Mouse (Mus musculus): Measurements from ENCODE around the gene Akap9. TPM values are rescaled to one million over a fixed set of nuclear protein-coding genes. Genes with fewer than 3 reads are reported as not detected.
"Not testable (repeated sequence)": the region's sequence is repeated elsewhere in the genome, so short reads cannot be mapped to it uniquely, and the experiment has no call there.

The Akap9 gene
- polyA plus RNA-seq, 1 experiment from 2014 or later: 149 TPM

DNA sequence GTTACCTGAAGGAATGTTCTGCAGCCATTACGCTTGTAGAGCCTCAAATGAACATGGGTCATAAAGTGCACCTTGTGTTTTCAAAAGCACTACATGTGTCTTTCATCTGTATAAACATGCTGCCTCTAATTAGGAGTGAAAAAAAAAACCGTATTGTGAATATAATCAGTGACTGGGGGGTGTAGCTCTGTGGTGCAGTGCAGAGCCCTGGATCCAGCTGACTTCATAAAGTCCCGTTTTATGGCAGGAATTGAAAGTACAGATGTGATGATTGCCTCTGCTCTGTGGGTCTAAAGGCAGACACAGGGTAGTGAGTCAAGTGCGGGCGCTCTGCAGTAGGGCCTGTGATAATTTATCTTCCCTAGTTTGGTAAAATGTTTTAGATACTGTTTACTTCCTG lies 2.9 kb downstream of the Akap9 start:
- DNase-seq (ENCODE audit: low spot score, missing footprints): peak; percentile 65

GRCm38 (mm10) chr5:3931636-3932035 lies 3.8 kb downstream of the Akap9 start:
- no peak overlapping the region for H3K4me3 ChIP-seq (ENCODE audit: low read depth, low read length)
- H3K4me2 ChIP-seq: no peak overlapping the region
- no peak overlapping the region for H3K9ac ChIP-seq (ENCODE audit: low read length)
- DNase-seq (ENCODE audit: low spot score, missing footprints) (peak; percentile 84), ATAC-seq (ENCODE audit: low FRiP score) (no peak)
- H3K4me1 ChIP-seq (ENCODE audit: control insufficient read depth, insufficient read depth, low read length): peaks cover 12% of the 10 kb centered on the region; the same call in 1 of the 2 replicates
- H3K27ac ChIP-seq (ENCODE audit: low read depth, low read length): no peak overlapping the region
- no peaks in the 10 kb centered on the region for H3K9me3 ChIP-seq (ENCODE audit: control insufficient read depth, low read length)
- no peaks in the 10 kb centered on the region for H3K27me3 ChIP-seq (ENCODE audit: control insufficient read depth, insufficient read depth, low read length)
- H3K36me3 ChIP-seq (ENCODE audit: control insufficient read depth, insufficient read depth, low read length): no peaks in the 10 kb centered on the region
- WGBS: 85% methylated on average over 3 of the region's 3 CpGs

More for the DNA sequence above, 2.9 kb downstream of the Akap9 start:
- WGBS: 86% methylated on average over 5 of the region's 5 CpGs
- Histone ChIP-seq H3K9me3 (ENCODE audit: control insufficient read depth, low read length) (no peaks in the 10 kb centered on the region), H3K4me1 (ENCODE audit: control insufficient read depth, insufficient read depth, low read length) (peaks cover 12% of the 10 kb centered on the region; the same call in 1 of the 2 replicates), H3K9ac (ENCODE audit: low read length) (no peak overlapping the region), H3K36me3 (ENCODE audit: control insufficient read depth, insufficient read depth, low read length) (no peaks in the 10 kb centered on the region), H3K27ac (ENCODE audit: low read depth, low read length) (no peak overlapping the region), H3K27me3 (ENCODE audit: control insufficient read depth, insufficient read depth, low read length) (no peaks in the 10 kb centered on the region), H3K4me2 (no peak overlapping the region), H3K4me3 (ENCODE audit: low read depth, low read length) (no peak overlapping the region)
- ATAC-seq (ENCODE audit: low FRiP score): no peak

GRCm38 (mm10) chr5:3933551-3933950 lies 5.7 kb downstream of the Akap9 start:
- Histone ChIP-seq H3K9me3 (ENCODE audit: control insufficient read depth, low read length) (no peaks in the 10 kb centered on the region), H3K27ac (ENCODE audit: low read depth, low read length) (no peak overlapping the region), H3K4me1 (ENCODE audit: control insufficient read depth, insufficient read depth, low read length) (peaks cover 12% of the 10 kb centered on the region; the same call in 1 of the 2 replicates), H3K4me3 (ENCODE audit: low read depth, low read length) (no peak overlapping the region), H3K4me2 (no peak overlapping the region), H3K9ac (ENCODE audit: low read length) (no peak overlapping the region), H3K27me3 (ENCODE audit: control insufficient read depth, insufficient read depth, low read length) (no peaks in the 10 kb centered on the region), H3K36me3 (ENCODE audit: control insufficient read depth, insufficient read depth, low read length) (no peaks in the 10 kb centered on the region)
- WGBS: 99% methylated on average over 3 of the region's 3 CpGs
- ATAC-seq (ENCODE audit: low FRiP score) (no peak), DNase-seq (ENCODE audit: low spot score, missing footprints) (peak; percentile 79)

DNA sequence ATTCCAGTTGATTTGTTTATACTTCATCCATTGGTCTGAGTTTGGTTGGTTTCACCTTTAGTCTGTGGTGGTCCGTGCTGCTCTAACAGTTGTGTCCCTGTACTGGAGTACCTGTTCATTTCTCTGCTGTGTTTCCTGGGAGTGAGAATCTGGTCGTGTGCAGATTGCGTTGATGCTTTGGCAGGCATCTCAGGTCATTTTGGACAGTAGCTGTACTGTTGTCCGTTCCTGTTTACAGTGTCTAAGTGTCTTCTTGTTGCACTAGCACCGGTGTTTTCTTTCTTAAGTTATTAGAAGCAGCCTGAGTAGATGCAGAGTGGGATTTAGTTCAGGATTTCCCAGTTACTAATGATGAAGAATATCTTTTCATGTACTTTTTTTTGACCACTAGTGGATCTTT lies 7.4 kb downstream of the Akap9 start:
- H3K4me3 ChIP-seq (ENCODE audit: low read depth, low read length): no peak overlapping the region
- H3K27me3 ChIP-seq (ENCODE audit: control insufficient read depth, insufficient read depth, low read length): no peaks in the 10 kb centered on the region
- H3K9me3 ChIP-seq (ENCODE audit: control insufficient read depth, low read length): no peaks in the 10 kb centered on the region
- ATAC-seq (ENCODE audit: low FRiP score) (no peak), DNase-seq (ENCODE audit: low spot score, missing footprints) (peak; percentile 80)
- H3K4me1 ChIP-seq (ENCODE audit: control insufficient read depth, insufficient read depth, low read length): peaks cover 4% of the 10 kb centered on the region; the same call in 1 of the 2 replicates
- WGBS: 95% methylated on average over 5 of the region's 5 CpGs
- H3K36me3 ChIP-seq (ENCODE audit: control insufficient read depth, insufficient read depth, low read length): no peaks in the 10 kb centered on the region
- no peak overlapping the region for H3K27ac ChIP-seq (ENCODE audit: low read depth, low read length)
- H3K4me2 ChIP-seq: no peak overlapping the region
- no peak overlapping the region for H3K9ac ChIP-seq (ENCODE audit: low read length)

DNA sequence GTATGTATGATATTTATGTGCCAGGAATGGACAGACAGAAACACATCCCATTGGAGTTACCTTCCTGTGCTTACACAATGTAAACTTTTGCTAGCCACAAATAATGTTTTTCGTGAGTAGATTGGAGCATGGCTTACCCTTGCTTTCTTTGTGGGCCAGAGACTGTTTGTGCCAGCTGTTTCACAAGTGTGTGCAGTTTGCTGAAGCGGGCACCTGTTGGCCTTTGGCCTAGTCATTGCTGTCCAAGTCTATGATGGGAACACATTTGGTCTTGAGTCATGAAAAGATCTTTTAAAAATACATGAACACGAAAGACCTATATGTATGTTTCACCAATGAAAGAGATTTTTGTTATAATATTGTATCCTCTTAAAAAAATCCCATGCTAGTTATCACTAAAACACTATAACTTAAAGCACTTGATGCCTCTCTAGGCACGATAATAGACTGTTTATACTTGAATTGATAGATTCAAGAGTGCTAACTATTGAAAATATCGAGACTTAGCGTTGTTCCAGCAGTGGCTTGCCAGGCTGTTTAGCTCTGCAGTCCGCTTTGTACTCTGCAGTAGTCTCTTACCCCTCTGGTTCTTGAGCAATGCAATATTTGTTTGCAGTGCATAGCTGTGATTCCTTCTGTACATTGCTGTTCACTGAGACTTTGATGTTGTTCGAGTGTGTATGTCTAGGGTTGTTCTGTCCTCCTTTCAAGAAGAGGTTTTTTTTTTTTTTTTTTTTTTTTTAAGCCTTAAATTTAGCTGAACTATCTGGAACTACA lies 8.1 kb downstream of the Akap9 start:
- no peak overlapping the region for H3K4me3 ChIP-seq (ENCODE audit: low read depth, low read length)
- H3K4me2 ChIP-seq: no peak overlapping the region
- H3K27me3 ChIP-seq (ENCODE audit: control insufficient read depth, insufficient read depth, low read length): no peaks in the 10 kb centered on the region
- ATAC-seq (ENCODE audit: low FRiP score) (no peak), DNase-seq (ENCODE audit: low spot score, missing footprints) (peak; percentile 49)
- no peak overlapping the region for H3K27ac ChIP-seq (ENCODE audit: low read depth, low read length)
- 94% methylated on average over 8 of the region's 8 CpGs for WGBS
- no peaks in the 10 kb centered on the region for H3K9me3 ChIP-seq (ENCODE audit: control insufficient read depth, low read length)
- no peak overlapping the region for H3K9ac ChIP-seq (ENCODE audit: low read length)
- no peaks in the 10 kb centered on the region for H3K36me3 ChIP-seq (ENCODE audit: control insufficient read depth, insufficient read depth, low read length)
- no peaks in the 10 kb centered on the region; the same call in 1 of the 2 replicates for H3K4me1 ChIP-seq (ENCODE audit: control insufficient read depth, insufficient read depth, low read length)

GRCm38 (mm10) chr5:3938905-3939304 lies 11.1 kb downstream of the Akap9 start:
- no peak overlapping the region for H3K9ac ChIP-seq (ENCODE audit: low read length)
- no peaks in the 10 kb centered on the region for H3K4me1 ChIP-seq (ENCODE audit: control insufficient read depth, insufficient read depth, low read length)
- H3K27me3 ChIP-seq (ENCODE audit: control insufficient read depth, insufficient read depth, low read length): no peaks in the 10 kb centered on the region
- no peaks in the 10 kb centered on the region for H3K9me3 ChIP-seq (ENCODE audit: control insufficient read depth, low read length)
- no peak overlapping the region for H3K4me2 ChIP-seq
- no peak overlapping the region for H3K27ac ChIP-seq (ENCODE audit: low read depth, low read length)
- DNase-seq (ENCODE audit: low spot score, missing footprints) (no peak), ATAC-seq (ENCODE audit: low FRiP score) (no peak)
- H3K36me3 ChIP-seq (ENCODE audit: control insufficient read depth, insufficient read depth, low read length): 0 out of 2 replicates have a peak, but pooled peaks cover 3% of the 10 kb centered on the region
- WGBS: 96% methylated on average over 3 of the region's 3 CpGs
- no peak overlapping the region for H3K4me3 ChIP-seq (ENCODE audit: low read depth, low read length)

DNA sequence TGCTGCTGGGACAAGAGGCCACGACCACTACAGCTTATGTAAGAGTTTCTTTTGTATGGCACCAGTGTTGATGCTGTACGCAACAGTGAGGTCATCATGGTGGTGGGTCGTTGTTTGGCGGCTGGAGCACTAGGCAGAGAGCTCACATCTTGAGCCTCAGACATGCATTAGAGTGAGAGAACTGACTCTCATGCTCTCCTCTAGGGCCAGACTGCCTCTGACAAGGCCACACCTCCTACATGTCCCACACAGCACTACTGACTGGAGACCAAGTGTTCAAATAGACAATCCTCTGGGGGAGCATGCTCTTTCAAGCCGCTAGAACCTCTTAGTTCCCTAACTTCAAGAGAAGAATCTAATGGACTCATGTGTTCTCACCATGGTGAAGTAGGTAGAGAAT lies 11.5 kb downstream of the Akap9 start:
- H3K4me3 ChIP-seq (ENCODE audit: low read depth, low read length): no peak overlapping the region
- H3K9me3 ChIP-seq (ENCODE audit: control insufficient read depth, low read length): no peaks in the 10 kb centered on the region
- WGBS: 92% methylated on average over 5 of the region's 5 CpGs
- 0 out of 2 replicates have a peak, but pooled peaks cover 3% of the 10 kb centered on the region for H3K36me3 ChIP-seq (ENCODE audit: control insufficient read depth, insufficient read depth, low read length)
- DNase-seq (ENCODE audit: low spot score, missing footprints) (no peak), ATAC-seq (ENCODE audit: low FRiP score) (no peak)
- H3K27ac ChIP-seq (ENCODE audit: low read depth, low read length): no peak overlapping the region
- no peaks in the 10 kb centered on the region for H3K4me1 ChIP-seq (ENCODE audit: control insufficient read depth, insufficient read depth, low read length)
- H3K4me2 ChIP-seq: no peak overlapping the region
- no peak overlapping the region for H3K9ac ChIP-seq (ENCODE audit: low read length)
- H3K27me3 ChIP-seq (ENCODE audit: control insufficient read depth, insufficient read depth, low read length): no peaks in the 10 kb centered on the region

DNA sequence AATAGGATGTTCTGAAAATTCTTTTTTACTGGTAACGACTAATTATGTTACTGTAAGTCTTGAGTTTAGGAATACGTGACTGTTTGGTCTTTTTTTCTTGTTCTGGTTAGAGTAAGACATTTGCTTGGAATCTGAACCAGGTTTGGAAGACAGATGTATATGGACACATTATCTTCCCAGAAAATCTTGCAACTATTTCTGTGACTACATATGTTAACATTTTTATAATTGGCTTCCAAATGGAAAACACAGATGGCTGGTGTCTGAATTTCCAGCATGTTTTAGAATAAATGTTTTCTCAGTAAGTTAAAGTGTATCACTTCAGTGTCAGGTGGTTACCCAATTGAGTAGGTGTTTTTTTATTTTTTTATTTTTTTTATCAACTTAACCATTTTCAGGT lies 13.4 kb downstream of the Akap9 start:
- no peak for ATAC-seq (ENCODE audit: low FRiP score)
- H3K36me3 ChIP-seq (ENCODE audit: control insufficient read depth, insufficient read depth, low read length): 0 out of 2 replicates have a peak, but pooled peaks cover 3% of the 10 kb centered on the region
- no peak overlapping the region for H3K9ac ChIP-seq (ENCODE audit: low read length)
- DNase-seq (ENCODE audit: low spot score, missing footprints): no peak
- H3K4me2 ChIP-seq: no peak overlapping the region
- H3K4me3 ChIP-seq (ENCODE audit: low read depth, low read length): no peak overlapping the region
- WGBS: 99% methylated on average over 2 of the region's 2 CpGs
- no peaks in the 10 kb centered on the region for H3K9me3 ChIP-seq (ENCODE audit: control insufficient read depth, low read length)
- no peaks in the 10 kb centered on the region for H3K27me3 ChIP-seq (ENCODE audit: control insufficient read depth, insufficient read depth, low read length)
- no peaks in the 10 kb centered on the region for H3K4me1 ChIP-seq (ENCODE audit: control insufficient read depth, insufficient read depth, low read length)
- no peak overlapping the region for H3K27ac ChIP-seq (ENCODE audit: low read depth, low read length)

DNA sequence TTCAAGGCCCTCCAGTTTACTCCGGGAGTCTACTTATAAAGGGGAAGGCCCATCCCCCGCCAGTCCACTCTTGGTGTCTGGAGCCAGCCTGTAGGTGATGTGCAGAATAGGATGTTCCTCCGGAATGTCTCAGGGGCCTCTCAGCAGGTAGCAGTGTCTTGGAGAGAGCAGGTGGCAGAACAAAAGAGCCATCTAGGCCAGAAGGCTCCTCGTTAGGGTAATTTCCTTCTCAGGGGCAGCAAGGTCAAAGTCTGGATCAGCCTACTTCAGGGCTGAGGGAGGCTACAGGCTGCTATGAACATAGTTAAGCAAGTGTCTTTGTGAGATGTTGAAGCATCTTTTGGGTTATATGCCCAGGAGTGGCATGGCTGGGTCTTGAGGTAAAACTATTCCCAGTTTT lies 15.3 kb downstream of the Akap9 start:
- not testable (repeated sequence) for H3K27me3 ChIP-seq (ENCODE audit: control insufficient read depth, insufficient read depth, low read length); H3K27ac ChIP-seq (ENCODE audit: low read depth, low read length); H3K4me2 ChIP-seq; DNase-seq (ENCODE audit: low spot score, missing footprints); H3K4me1 ChIP-seq (ENCODE audit: control insufficient read depth, insufficient read depth, low read length); ATAC-seq (ENCODE audit: low FRiP score); H3K4me3 ChIP-seq (ENCODE audit: low read depth, low read length); H3K36me3 ChIP-seq (ENCODE audit: control insufficient read depth, insufficient read depth, low read length); H3K9ac ChIP-seq (ENCODE audit: low read length); H3K9me3 ChIP-seq (ENCODE audit: control insufficient read depth, low read length)
- WGBS: 74% methylated on average over 4 of the region's 4 CpGs
